Mouse (Mus musculus): Measurements from ENCODE around the gene Rfx7. TPM values are rescaled to one million over a fixed set of nuclear protein-coding genes. Genes with fewer than 3 reads are reported as not detected.

Rfx7 gene
- polyA plus RNA-seq, 1 experiment = 21.2 TPM

GRCm38 (mm10) chr9:72493984-72494685, 37.9 kb upstream of the Rfx7 start:
- H3K27ac ChIP-seq (ENCODE audit: control insufficient read depth, insufficient read depth, low read length) = no peak overlapping the region
- no peaks in the 10 kb centered on the region for H3K27me3 ChIP-seq (ENCODE audit: control insufficient read depth, insufficient read depth, low read length)
- WGBS = 92% methylated on average over 3 of the region's 3 CpGs
- no peak overlapping the region for H3K4me3 ChIP-seq (ENCODE audit: control insufficient read depth, insufficient read depth, low read length)
- TF ChIP-seq POLR2A (IDR thresholded peaks at IDR 0.05; ENCODE audit: control insufficient read depth, extremely low read depth, insufficient read depth, low read length, poor library complexity) = no peak
- TF ChIP-seq CTCF (IDR thresholded peaks at IDR 0.05; ENCODE audit: borderline replicate concordance, control insufficient read depth, extremely low read depth, insufficient read depth, low read length, poor library complexity) = no peak
- H3K36me3 ChIP-seq (ENCODE audit: control insufficient read depth, insufficient read depth, low read length) = no peaks in the 10 kb centered on the region
- no peak for DNase-seq
- peaks cover 20% of the 10 kb centered on the region for H3K4me1 ChIP-seq (replicated peaks; ENCODE audit: control insufficient read depth, insufficient read depth, low read length)

- WGBS = 87% methylated on average over 2 of the region's 2 CpGs
- peaks cover 8% of the 10 kb centered on the region for H3K4me1 ChIP-seq (replicated peaks; ENCODE audit: control insufficient read depth, insufficient read depth, low read length)
- DNase-seq = no peak
- H3K36me3 ChIP-seq (ENCODE audit: control insufficient read depth, insufficient read depth, low read length) = no peaks in the 10 kb centered on the region
- no peak overlapping the region for H3K27ac ChIP-seq (ENCODE audit: control insufficient read depth, insufficient read depth, low read length)
- H3K27me3 ChIP-seq (ENCODE audit: control insufficient read depth, insufficient read depth, low read length) = no peaks in the 10 kb centered on the region
- no peak overlapping the region for H3K4me3 ChIP-seq (ENCODE audit: control insufficient read depth, insufficient read depth, low read length)
- TF ChIP-seq POLR2A (IDR thresholded peaks at IDR 0.05; ENCODE audit: control insufficient read depth, extremely low read depth, insufficient read depth, low read length, poor library complexity) = no peak
- no peak for TF ChIP-seq CTCF (IDR thresholded peaks at IDR 0.05; ENCODE audit: borderline replicate concordance, control insufficient read depth, extremely low read depth, insufficient read depth, low read length, poor library complexity)
Observed at GRCm38 (mm10) chr9:72496691-72497090, 35.3 kb upstream of the Rfx7 start.

GRCm38 (mm10) chr9:72497171-72497570, 34.9 kb upstream of the Rfx7 start:
- Histone ChIP-seq H3K4me1 (replicated peaks; ENCODE audit: control insufficient read depth, insufficient read depth, low read length) (peaks cover 8% of the 10 kb centered on the region), H3K36me3 (ENCODE audit: control insufficient read depth, insufficient read depth, low read length) (no peaks in the 10 kb centered on the region), H3K27ac (ENCODE audit: control insufficient read depth, insufficient read depth, low read length) (no peak overlapping the region), H3K27me3 (ENCODE audit: control insufficient read depth, insufficient read depth, low read length) (no peaks in the 10 kb centered on the region), H3K4me3 (ENCODE audit: control insufficient read depth, insufficient read depth, low read length) (no peak overlapping the region)
- no peak for DNase-seq
- 97% methylated on average over 3 of the region's 3 CpGs for WGBS
- TF ChIP-seq CTCF (IDR thresholded peaks at IDR 0.05; ENCODE audit: borderline replicate concordance, control insufficient read depth, extremely low read depth, insufficient read depth, low read length, poor library complexity) (no peak), POLR2A (IDR thresholded peaks at IDR 0.05; ENCODE audit: control insufficient read depth, extremely low read depth, insufficient read depth, low read length, poor library complexity) (no peak)

DNA sequence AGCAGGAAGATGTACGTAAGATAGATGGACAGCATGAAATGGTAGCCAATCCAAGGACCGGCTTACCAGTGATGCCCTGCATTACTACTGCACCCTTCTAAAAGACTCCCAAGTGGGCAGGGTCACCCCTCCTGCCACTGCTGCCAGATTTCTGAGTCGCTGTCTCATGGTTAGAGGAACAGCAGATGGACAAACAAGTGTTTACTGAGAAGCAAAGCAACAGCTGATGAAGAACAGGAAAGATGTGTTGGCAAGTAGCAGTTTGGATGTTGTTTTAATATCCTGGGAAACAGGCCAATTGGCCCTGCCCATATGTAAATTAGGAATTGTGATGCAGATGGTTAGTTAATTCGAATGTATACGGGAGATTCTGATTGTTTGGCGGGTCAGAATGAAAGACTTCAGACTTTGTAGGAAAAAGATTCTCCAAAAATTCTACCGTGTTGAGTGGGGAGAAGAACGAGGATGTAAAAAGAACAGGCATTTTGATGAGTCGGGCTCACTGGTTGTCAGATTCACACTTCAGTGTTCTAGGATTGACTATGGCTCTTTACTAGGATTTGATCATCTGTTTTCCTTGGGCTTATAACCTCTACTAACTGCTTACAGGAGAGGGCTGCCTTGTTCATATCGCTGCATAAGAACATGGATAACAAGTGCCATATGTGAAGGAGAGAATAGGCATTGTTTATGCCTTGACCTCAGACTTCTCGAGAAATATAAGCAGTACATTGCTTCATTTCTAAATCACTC, 19.6 kb upstream of the Rfx7 start:
- H3K4me1 ChIP-seq (replicated peaks; ENCODE audit: control insufficient read depth, insufficient read depth, low read length) = no peaks in the 10 kb centered on the region
- no peak for DNase-seq
- 92% methylated on average over 11 of the region's 11 CpGs for WGBS
- no peak overlapping the region for H3K27ac ChIP-seq (ENCODE audit: control insufficient read depth, insufficient read depth, low read length)
- no peaks in the 10 kb centered on the region for H3K36me3 ChIP-seq (ENCODE audit: control insufficient read depth, insufficient read depth, low read length)
- H3K27me3 ChIP-seq (ENCODE audit: control insufficient read depth, insufficient read depth, low read length) = no peaks in the 10 kb centered on the region
- no peak for TF ChIP-seq POLR2A (IDR thresholded peaks at IDR 0.05; ENCODE audit: control insufficient read depth, extremely low read depth, insufficient read depth, low read length, poor library complexity)
- no peak overlapping the region for H3K4me3 ChIP-seq (ENCODE audit: control insufficient read depth, insufficient read depth, low read length)

- Histone ChIP-seq H3K4me1 (replicated peaks; ENCODE audit: control insufficient read depth, insufficient read depth, low read length) (no peaks in the 10 kb centered on the region), H3K27ac (ENCODE audit: control insufficient read depth, insufficient read depth, low read length) (no peak overlapping the region), H3K27me3 (ENCODE audit: control insufficient read depth, insufficient read depth, low read length) (no peaks in the 10 kb centered on the region), H3K4me3 (ENCODE audit: control insufficient read depth, insufficient read depth, low read length) (no peak overlapping the region), H3K36me3 (ENCODE audit: control insufficient read depth, insufficient read depth, low read length) (no peaks in the 10 kb centered on the region)
- DNase-seq = no peak
- TF ChIP-seq CTCF (IDR thresholded peaks at IDR 0.05; ENCODE audit: borderline replicate concordance, control insufficient read depth, extremely low read depth, insufficient read depth, low read length, poor library complexity) (no peak), POLR2A (IDR thresholded peaks at IDR 0.05; ENCODE audit: control insufficient read depth, extremely low read depth, insufficient read depth, low read length, poor library complexity) (no peak)
Observed at GRCm38 (mm10) chr9:72515366-72515765, 16.7 kb upstream of the Rfx7 start.

DNA sequence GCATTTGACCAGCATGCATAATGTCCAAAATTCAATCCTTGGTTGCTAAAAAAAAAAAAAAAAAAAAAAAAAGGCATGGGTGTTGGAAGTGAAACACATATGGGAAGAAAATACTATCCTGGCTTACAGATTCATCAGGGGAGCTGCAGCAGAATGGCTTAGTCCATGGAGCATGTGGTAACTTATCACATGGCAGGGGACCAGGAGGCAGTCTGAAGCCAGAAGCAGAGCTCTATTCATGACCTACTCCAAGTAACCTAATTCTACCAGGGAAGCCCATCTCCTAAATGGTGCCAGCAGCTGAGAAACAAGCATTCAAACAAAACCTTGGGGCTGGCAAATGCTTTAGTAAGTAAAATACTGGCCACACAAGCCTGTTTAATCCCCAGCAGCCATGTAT, 12.8 kb upstream of the Rfx7 start:
- no peak for TF ChIP-seq CTCF (IDR thresholded peaks at IDR 0.05; ENCODE audit: borderline replicate concordance, control insufficient read depth, extremely low read depth, insufficient read depth, low read length, poor library complexity)
- TF ChIP-seq POLR2A (IDR thresholded peaks at IDR 0.05; ENCODE audit: control insufficient read depth, extremely low read depth, insufficient read depth, low read length, poor library complexity) = no peak

More for the DNA sequence above, 12.8 kb upstream of the Rfx7 start:
- Histone ChIP-seq H3K36me3 (ENCODE audit: control insufficient read depth, insufficient read depth, low read length) (no peaks in the 10 kb centered on the region), H3K27ac (ENCODE audit: control insufficient read depth, insufficient read depth, low read length) (no peak overlapping the region), H3K4me3 (ENCODE audit: control insufficient read depth, insufficient read depth, low read length) (no peak overlapping the region), H3K4me1 (replicated peaks; ENCODE audit: control insufficient read depth, insufficient read depth, low read length) (no peaks in the 10 kb centered on the region), H3K27me3 (ENCODE audit: control insufficient read depth, insufficient read depth, low read length) (no peaks in the 10 kb centered on the region)
- DNase-seq = no peak

Measured in thymus, adult 2 months (tissue).